Mouse (Mus musculus): Measurements from ENCODE around the gene Zfp609. TPM values are rescaled to one million over a fixed set of nuclear protein-coding genes. Genes with fewer than 3 reads are reported as not detected.
"Not testable (repeated sequence)": the region's sequence is repeated elsewhere in the genome, so short reads cannot be mapped to it uniquely, and the experiment has no call there.

Zfp609 gene
- polyA plus RNA-seq, 1 experiment from 2014 or later: 6.2 TPM

GRCm38 (mm10) chr9:65786885-65787787 is 40.2 kb downstream of the Zfp609 start:
- 37% methylated on average over 8 of the region's 8 CpGs for WGBS
- Histone ChIP-seq H3K4me3 (no peak overlapping the region), H3K4me2 (no peak overlapping the region), H3K4me1 (peaks cover 36% of the 10 kb centered on the region), H3K9ac (no peak overlapping the region), H3K27me3 (no peaks in the 10 kb centered on the region), H3K27ac (peak overlapping the region; percentile 22), H3K9me3 (no peaks in the 10 kb centered on the region), H3K36me3 (no peaks in the 10 kb centered on the region)
- no peak for ATAC-seq (ENCODE audit: borderline replicate concordance, extremely low read depth, low FRiP score, low TSS enrichment)

DNA sequence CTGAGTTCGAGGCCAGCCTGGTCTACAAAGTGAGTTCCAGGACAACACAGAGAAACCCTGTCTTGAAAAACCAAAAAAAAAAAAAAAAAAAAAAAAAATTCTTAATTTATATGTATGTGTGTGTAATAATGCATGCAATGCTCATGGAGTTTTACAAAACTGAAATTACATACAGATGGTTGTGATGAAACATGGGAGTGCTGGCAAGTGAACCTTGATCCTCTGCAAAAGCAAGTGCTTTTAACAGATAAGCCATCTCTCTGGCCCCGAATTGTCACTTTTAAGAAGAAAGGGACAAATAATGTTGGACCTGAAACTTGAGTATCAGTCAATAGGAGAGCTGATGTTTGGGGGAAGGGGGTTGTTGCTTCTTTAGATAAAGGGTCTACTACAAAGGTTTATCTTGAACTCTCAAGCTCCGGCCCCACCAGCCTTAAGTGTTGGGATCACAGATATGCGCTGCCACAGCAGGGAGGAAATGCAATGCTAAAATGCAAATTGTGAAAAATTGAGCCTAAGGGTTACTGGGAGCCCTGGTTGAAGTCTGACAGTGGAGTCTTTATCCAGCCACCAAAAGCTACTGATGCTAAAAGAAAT is 41.5 kb downstream of the Zfp609 start:
- 57% methylated on average over 4 of the region's 4 CpGs for WGBS
- no peak for ATAC-seq (ENCODE audit: borderline replicate concordance, extremely low read depth, low FRiP score, low TSS enrichment)
- H3K9ac ChIP-seq: no peak overlapping the region
- no peak overlapping the region for H3K27ac ChIP-seq
- no peaks in the 10 kb centered on the region for H3K9me3 ChIP-seq
- no peak overlapping the region for H3K4me3 ChIP-seq
- no peaks in the 10 kb centered on the region for H3K36me3 ChIP-seq
- no peaks in the 10 kb centered on the region for H3K27me3 ChIP-seq
- peaks cover 23% of the 10 kb centered on the region for H3K4me1 ChIP-seq
- no peak overlapping the region for H3K4me2 ChIP-seq

GRCm38 (mm10) chr9:65779619-65780018 is 47.7 kb downstream of the Zfp609 start:
- not testable (repeated sequence) for H3K9me3 ChIP-seq; H3K27ac ChIP-seq; H3K36me3 ChIP-seq; ATAC-seq (ENCODE audit: borderline replicate concordance, extremely low read depth, low FRiP score, low TSS enrichment); H3K9ac ChIP-seq; H3K27me3 ChIP-seq; H3K4me2 ChIP-seq; H3K4me3 ChIP-seq
- peaks cover 15% of the 10 kb centered on the region for H3K4me1 ChIP-seq
- WGBS: 82% methylated on average over 3 of the region's 3 CpGs

GRCm38 (mm10) chr9:65776874-65777432 is 50.4 kb downstream of the Zfp609 start:
- Histone ChIP-seq H3K4me1 (peaks cover 15% of the 10 kb centered on the region), H3K4me3 (no peak overlapping the region), H3K36me3 (no peaks in the 10 kb centered on the region), H3K9me3 (no peaks in the 10 kb centered on the region), H3K27ac (0 out of 2 replicates have a peak overlapping the region, but pooled peaks have one; percentile 5), H3K4me2 (no peak overlapping the region), H3K27me3 (no peaks in the 10 kb centered on the region), H3K9ac (no peak overlapping the region)
- no peak for ATAC-seq (ENCODE audit: borderline replicate concordance, extremely low read depth, low FRiP score, low TSS enrichment)
- 22% methylated on average over 1 of the region's 1 CpGs for WGBS

DNA sequence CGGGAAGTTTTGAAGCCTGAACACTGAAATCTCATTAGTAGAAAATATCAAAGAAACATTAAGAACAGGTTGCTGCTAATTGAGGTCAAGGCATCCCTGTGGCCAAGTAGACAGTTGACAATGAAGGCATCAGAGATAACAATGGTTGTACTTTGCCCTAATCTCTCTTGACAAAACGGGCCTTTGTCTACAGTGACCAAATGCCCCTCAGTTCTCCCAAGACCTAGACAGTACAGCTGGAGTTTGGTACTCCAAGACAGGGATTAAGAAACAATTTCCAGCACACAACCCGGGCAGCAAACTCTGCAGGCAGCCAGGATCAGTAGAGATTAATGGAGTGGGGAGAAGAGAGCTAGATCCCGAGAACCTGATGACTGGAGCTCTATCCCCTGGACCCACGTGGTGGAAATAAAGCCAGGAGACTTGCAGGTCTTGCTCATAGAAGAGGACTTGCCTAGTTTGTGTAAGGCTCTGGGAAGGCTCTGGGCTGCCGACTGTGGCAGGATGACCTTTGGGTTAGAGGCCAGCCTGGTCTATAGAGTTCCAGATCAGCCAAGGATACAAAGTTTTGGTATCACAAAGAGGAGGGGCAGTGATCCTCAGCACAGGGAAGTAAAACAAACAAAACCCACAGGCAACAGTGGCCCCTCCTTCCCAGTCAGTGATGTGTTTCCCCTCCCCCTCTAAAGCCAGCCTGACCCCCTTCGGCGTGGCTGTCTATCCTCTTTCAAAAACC is 51.1 kb downstream of the Zfp609 start:
- H3K4me2 ChIP-seq: no peak overlapping the region
- H3K4me1 ChIP-seq: peaks cover 15% of the 10 kb centered on the region
- no peaks in the 10 kb centered on the region for H3K36me3 ChIP-seq
- 24% methylated on average over 8 of the region's 8 CpGs for WGBS
- H3K27me3 ChIP-seq: no peaks in the 10 kb centered on the region
- no peak overlapping the region for H3K4me3 ChIP-seq
- H3K9ac ChIP-seq: no peak overlapping the region
- ATAC-seq (ENCODE audit: borderline replicate concordance, extremely low read depth, low FRiP score, low TSS enrichment): no peak
- H3K27ac ChIP-seq: no peak overlapping the region
- H3K9me3 ChIP-seq: no peaks in the 10 kb centered on the region

- no peaks in the 10 kb centered on the region for H3K27me3 ChIP-seq
- H3K9ac ChIP-seq: no peak overlapping the region
- H3K27ac ChIP-seq: no peak overlapping the region
- no peaks in the 10 kb centered on the region for H3K9me3 ChIP-seq
- no peak for ATAC-seq (ENCODE audit: borderline replicate concordance, extremely low read depth, low FRiP score, low TSS enrichment)
- H3K4me3 ChIP-seq: no peak overlapping the region
- no peak overlapping the region for H3K4me2 ChIP-seq
- WGBS: 93% methylated on average over 7 of the region's 7 CpGs
- H3K4me1 ChIP-seq: peaks cover 15% of the 10 kb centered on the region
- no peaks in the 10 kb centered on the region for H3K36me3 ChIP-seq
Measured at GRCm38 (mm10) chr9:65773783-65774182, 53.6 kb downstream of the Zfp609 start.

- Histone ChIP-seq H3K9me3 (no peaks in the 10 kb centered on the region), H3K36me3 (no peaks in the 10 kb centered on the region), H3K9ac (no peak overlapping the region), H3K4me1 (peaks cover 2% of the 10 kb centered on the region), H3K27ac (no peak overlapping the region), H3K4me2 (no peak overlapping the region), H3K27me3 (no peaks in the 10 kb centered on the region), H3K4me3 (no peak overlapping the region)
- 35% methylated on average over 11 of the region's 11 CpGs for WGBS
- ATAC-seq (ENCODE audit: borderline replicate concordance, extremely low read depth, low FRiP score, low TSS enrichment): no peak
Measured at GRCm38 (mm10) chr9:65771011-65771664, 56.2 kb downstream of the Zfp609 start.

- Histone ChIP-seq H3K4me1 (peaks cover 4% of the 10 kb centered on the region; the same call in 1 of the 2 replicates), H3K27ac (no peak overlapping the region), H3K27me3 (no peaks in the 10 kb centered on the region), H3K9ac (no peak overlapping the region), H3K4me2 (no peak overlapping the region), H3K36me3 (no peaks in the 10 kb centered on the region), H3K9me3 (no peaks in the 10 kb centered on the region), H3K4me3 (no peak overlapping the region)
- ATAC-seq (ENCODE audit: borderline replicate concordance, extremely low read depth, low FRiP score, low TSS enrichment): no peak
- 87% methylated on average over 4 of the region's 4 CpGs for WGBS
Measured at GRCm38 (mm10) chr9:65762728-65763127, 64.6 kb downstream of the Zfp609 start.

- Histone ChIP-seq H3K27ac (no peak overlapping the region), H3K27me3 (no peaks in the 10 kb centered on the region), H3K4me2 (no peak overlapping the region), H3K4me3 (no peak overlapping the region), H3K9ac (no peak overlapping the region), H3K4me1 (peaks cover 4% of the 10 kb centered on the region; the same call in 1 of the 2 replicates), H3K36me3 (no peaks in the 10 kb centered on the region), H3K9me3 (no peaks in the 10 kb centered on the region)
- WGBS: 63% methylated on average over 8 of the region's 8 CpGs
- no peak for ATAC-seq (ENCODE audit: borderline replicate concordance, extremely low read depth, low FRiP score, low TSS enrichment)
Measured at GRCm38 (mm10) chr9:65759992-65760391, 67.4 kb downstream of the Zfp609 start.

GRCm38 (mm10) chr9:65759256-65759655 is 68.1 kb downstream of the Zfp609 start:
- Histone ChIP-seq H3K9me3 (no peaks in the 10 kb centered on the region), H3K4me3 (no peak overlapping the region), H3K4me2 (no peak overlapping the region), H3K27me3 (no peaks in the 10 kb centered on the region), H3K36me3 (no peaks in the 10 kb centered on the region), H3K27ac (no peak overlapping the region), H3K4me1 (peaks cover 4% of the 10 kb centered on the region; the same call in 1 of the 2 replicates), H3K9ac (no peak overlapping the region)
- no peak for ATAC-seq (ENCODE audit: borderline replicate concordance, extremely low read depth, low FRiP score, low TSS enrichment)
- 83% methylated on average over 5 of the region's 5 CpGs for WGBS

GRCm38 (mm10) chr9:65757826-65758225 is 69.5 kb downstream of the Zfp609 start:
- 59% methylated on average over 3 of the region's 3 CpGs for WGBS
- Histone ChIP-seq H3K4me1 (peaks cover 4% of the 10 kb centered on the region; the same call in 1 of the 2 replicates), H3K4me3 (no peak overlapping the region), H3K9ac (no peak overlapping the region), H3K27ac (no peak overlapping the region), H3K36me3 (no peaks in the 10 kb centered on the region), H3K9me3 (no peaks in the 10 kb centered on the region), H3K4me2 (no peak overlapping the region), H3K27me3 (no peaks in the 10 kb centered on the region)
- no peak for ATAC-seq (ENCODE audit: borderline replicate concordance, extremely low read depth, low FRiP score, low TSS enrichment)
